Mouse (Mus musculus) urinary bladder, postnatal 0 days (tissue): ENCODE results near the gene Selenom. TPM values are rescaled to one million over a fixed set of nuclear protein-coding genes. Genes with fewer than 3 reads are reported as not detected.

ENCODE experiments used
- polyA plus RNA-seq: library from polyadenylated mRNA; unstranded; fragments of >200 nt; fragmentation: Nextera tagmentation; extraction: Ambion mirVana; gene quantifications from 2 replicates; pipeline ENCODE4 v1.2.1, GENCODE M21; 2015

Selenom gene
- 440 and 451 TPM in 2 replicates for polyA plus RNA-seq

GRCm38 (mm10) chr11:3514529-3515054, at the start of gene Selenom:
Gene Selenom, plus strand, starts transcription at chr11:3514684.

GRCm38 (mm10) chr11:3487952-3488570, 26.4 kb upstream of the Selenom start, which contains the start of gene Pla2g3:
Gene Pla2g3, plus strand, starts transcription at chr11:3488284.

GRCm38 (mm10) chr11:3540451-3541085, 26.1 kb downstream of the Selenom start, which contains the start of gene Smtn:
Gene Smtn, minus strand, starts transcription at chr11:3540612.

Other genes with a start within 250 kb of the Selenom start
- 123 and 126 TPM in 2 replicates for gene Drg1, start 248.3 kb upstream of the Selenom start, polyA plus RNA-seq
- gene Patz1, start 225.8 kb upstream of the Selenom start, polyA plus RNA-seq, result 13.8 and 14.6 TPM in 2 replicates
- gene Pik3ip1, start 184.3 kb upstream of the Selenom start, polyA plus RNA-seq, result 11.1 and 12.5 TPM in 2 replicates
- gene Limk2, start 105.5 kb upstream of the Selenom start, polyA plus RNA-seq, result 54.3 and 56.4 TPM in 2 replicates
- 19.6 and 20.3 TPM in 2 replicates for gene Rnf185, start 62.3 kb upstream of the Selenom start, polyA plus RNA-seq
- 0.19 and 0.30 TPM in 2 replicates for gene Pla2g3, start 26.4 kb upstream of the Selenom start, polyA plus RNA-seq
- gene Inpp5j, start 9.9 kb upstream of the Selenom start, polyA plus RNA-seq, result 0.27 and 0.28 TPM in 2 replicates
- 936 and 955 TPM in 2 replicates for gene Smtn, start 25.9 kb downstream of the Selenom start, polyA plus RNA-seq
- gene Morc2a, start 134.5 kb downstream of the Selenom start, polyA plus RNA-seq, result 9.0 and 10.8 TPM in 2 replicates